Mouse (Mus musculus) embryo, embryonic 10 days (tissue): ENCODE measurements around the gene Elovl2.
"Not testable (repeated sequence)": the region's sequence is repeated elsewhere in the genome, so short reads cannot be mapped to it uniquely, and the experiment has no call there.

ENCODE experiments used
- DNase-seq: peaks from one replicate; pipeline ENCODE4 v3.0.0-alpha.2; 2015; ENCODE audit warnings: low spot score

Elovl2 gene

GRCm38 (mm10) chr13:41235181-41235580 is 15.0 kb upstream of the Elovl2 start:
- no peak for DNase-seq

GRCm38 (mm10) chr13:41233241-41233640 is 13.0 kb upstream of the Elovl2 start:
- no peak for DNase-seq

GRCm38 (mm10) chr13:41232209-41232608 is 12.0 kb upstream of the Elovl2 start:
- no peak for DNase-seq

DNA sequence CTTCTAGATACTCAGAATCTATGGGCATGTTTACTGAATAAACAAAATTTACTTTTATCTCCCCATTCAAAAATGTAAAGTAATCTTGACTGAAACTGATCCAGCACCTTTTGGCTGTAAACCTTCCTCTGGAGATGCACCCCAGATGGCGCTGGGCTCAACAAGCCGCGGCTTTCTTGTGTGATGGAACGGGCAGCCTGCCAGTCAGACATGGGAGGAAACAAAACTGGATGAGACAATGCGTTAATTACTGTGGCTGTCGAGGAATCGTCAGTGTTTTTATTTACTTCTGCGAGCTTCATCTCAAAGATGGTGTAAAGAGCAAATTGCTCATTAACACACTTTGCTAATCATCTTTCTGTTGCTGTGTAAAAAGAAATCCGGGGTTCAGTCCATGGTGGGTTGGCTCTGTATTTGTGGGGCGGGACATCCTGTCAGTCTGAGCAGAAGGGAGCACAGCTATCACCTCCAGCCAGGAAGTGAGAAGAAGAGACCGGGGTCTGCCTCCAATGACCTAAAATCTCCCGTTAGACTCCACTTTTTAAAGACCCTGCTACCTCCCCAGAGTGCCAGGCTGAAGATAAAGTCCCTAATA is 11.3 kb upstream of the Elovl2 start:
- DNase-seq, result no peak

- DNase-seq, result no peak
These were observed 10.1 kb upstream of the Elovl2 start for GRCm38 (mm10) chr13:41230256-41230655.

DNA sequence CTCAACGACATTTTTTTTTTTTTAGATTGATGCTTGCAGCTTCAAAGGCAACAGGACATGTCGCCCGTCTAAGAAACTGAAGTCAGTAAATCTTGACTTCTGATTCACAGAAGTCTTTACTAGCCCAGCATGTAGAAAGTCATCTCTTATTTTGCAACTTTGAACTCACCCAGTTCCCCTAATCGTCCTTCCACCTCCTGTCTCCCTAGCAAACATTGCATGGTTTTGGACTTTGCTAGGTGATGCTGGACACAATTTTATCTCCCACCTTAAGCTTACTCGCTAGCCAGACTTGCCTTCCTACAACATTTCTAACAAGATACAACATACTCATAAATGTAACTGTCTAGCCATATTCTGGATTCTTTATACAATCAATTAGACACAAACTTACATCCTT is 7.9 kb upstream of the Elovl2 start:
- DNase-seq, result no peak

- DNase-seq, result no peak
These were observed 6.3 kb upstream of the Elovl2 start for GRCm38 (mm10) chr13:41226513-41226912.

- peak; percentile 74 for DNase-seq
These were observed 410 bp downstream of the Elovl2 start for GRCm38 (mm10) chr13:41219687-41220303.

- DNase-seq, result peak; percentile 24
These were observed 1.1 kb downstream of the Elovl2 start for GRCm38 (mm10) chr13:41219056-41219455.

GRCm38 (mm10) chr13:41216236-41216635 is 4.0 kb downstream of the Elovl2 start:
- DNase-seq, result no peak

DNA sequence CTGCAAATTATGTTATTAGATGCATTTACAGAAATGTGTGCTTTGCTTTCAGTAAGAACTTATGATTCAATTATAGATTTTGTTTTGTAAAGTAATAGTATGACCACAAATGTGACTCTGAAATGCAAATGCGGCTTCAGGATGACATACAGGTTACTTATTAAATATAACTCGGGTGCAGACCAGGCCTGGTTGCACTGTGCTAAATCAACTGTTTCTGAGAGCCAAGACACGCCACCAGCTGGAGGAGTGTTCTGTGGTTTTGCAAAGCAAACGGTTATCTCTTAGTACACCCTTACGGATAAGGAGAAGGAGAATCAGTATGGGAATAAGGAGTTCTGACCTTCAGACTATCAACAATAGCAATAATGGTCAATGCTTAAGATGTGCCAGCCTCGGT is 4.5 kb downstream of the Elovl2 start:
- DNase-seq, result no peak

GRCm38 (mm10) chr13:41212558-41213322 is 7.5 kb downstream of the Elovl2 start:
- DNase-seq, result no peak

DNA sequence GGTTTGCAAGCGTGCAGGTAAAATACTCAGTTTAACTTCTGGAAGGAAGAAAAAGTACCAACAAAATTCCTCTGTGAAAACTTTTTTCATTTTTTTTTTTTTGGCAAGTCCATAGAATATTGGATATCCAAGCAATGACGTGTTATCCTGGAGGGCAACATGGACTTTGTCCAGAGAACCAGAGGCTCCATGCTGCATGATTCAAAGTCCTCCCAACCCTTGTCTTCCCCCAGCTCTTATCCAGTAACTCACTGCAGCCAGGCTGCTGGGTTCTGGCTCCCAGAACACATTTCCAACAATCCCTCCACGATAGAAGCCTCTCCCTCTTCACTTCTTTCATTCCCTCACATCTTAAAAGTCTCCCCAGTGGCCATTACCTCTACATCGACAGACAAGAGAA is 8.9 kb downstream of the Elovl2 start:
- no peak for DNase-seq

GRCm38 (mm10) chr13:41206241-41206640 is 14.0 kb downstream of the Elovl2 start:
- no peak for DNase-seq

DNA sequence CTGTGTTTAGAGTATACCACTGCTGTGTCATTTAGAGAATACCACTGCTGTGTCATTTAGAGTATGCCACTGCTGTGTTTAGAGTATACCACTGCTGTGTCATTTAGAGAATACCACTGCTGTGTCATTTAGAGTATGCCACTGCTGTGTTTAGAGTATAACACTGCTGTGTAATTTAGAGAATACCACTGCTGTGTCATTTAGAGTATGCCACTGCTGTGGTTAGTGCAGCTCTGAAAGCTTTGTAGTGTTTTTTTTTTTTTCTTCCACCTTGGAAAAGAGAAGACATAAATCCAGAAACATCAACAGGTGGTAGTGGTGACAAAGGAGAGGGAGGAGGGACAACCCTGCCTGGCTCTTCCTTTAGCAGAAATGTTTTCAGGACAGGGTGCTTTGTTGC is 14.6 kb downstream of the Elovl2 start:
- not testable (repeated sequence) for DNase-seq

DNA sequence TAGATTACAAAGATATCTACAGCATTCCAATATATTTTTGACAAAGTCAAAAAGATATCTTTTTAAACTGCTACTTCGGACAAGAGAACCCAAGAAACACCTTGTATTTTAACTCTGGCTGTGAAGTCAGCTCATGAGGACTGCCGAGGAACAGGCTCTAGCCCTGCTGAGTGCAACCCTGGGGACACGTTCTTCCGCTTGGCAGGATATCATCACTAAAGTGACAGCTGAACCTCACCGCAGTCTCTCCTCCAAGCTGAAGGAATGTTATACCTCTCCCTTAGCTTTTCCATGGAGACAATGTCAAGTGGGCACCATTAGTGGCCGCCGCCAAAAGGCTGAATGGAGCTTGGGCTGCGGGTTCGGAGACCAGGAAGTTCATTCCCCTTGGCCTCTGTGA is 16.5 kb downstream of the Elovl2 start:
- no peak for DNase-seq

- no peak for DNase-seq
These were observed 16.9 kb downstream of the Elovl2 start for GRCm38 (mm10) chr13:41203289-41203688.

DNA sequence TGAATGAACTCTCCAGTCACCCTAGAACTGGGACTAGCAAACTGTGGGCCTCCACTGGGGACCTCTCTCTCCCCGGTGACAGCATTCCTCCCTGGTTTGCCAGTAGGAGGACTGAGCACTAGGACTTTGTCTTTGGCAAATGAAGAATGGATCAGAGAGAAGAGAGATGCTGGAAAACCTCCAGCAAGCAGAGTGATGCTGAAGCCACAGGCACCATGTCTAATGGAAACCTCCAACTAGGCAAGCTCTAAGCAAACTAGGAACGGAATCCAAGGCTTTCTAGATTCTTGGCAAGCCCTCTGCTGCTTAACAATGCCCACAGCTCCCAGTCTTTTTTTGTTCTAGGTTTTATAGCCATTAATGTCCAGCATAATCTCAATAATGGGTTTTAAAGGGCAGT is 19.3 kb downstream of the Elovl2 start:
- no peak for DNase-seq

DNA sequence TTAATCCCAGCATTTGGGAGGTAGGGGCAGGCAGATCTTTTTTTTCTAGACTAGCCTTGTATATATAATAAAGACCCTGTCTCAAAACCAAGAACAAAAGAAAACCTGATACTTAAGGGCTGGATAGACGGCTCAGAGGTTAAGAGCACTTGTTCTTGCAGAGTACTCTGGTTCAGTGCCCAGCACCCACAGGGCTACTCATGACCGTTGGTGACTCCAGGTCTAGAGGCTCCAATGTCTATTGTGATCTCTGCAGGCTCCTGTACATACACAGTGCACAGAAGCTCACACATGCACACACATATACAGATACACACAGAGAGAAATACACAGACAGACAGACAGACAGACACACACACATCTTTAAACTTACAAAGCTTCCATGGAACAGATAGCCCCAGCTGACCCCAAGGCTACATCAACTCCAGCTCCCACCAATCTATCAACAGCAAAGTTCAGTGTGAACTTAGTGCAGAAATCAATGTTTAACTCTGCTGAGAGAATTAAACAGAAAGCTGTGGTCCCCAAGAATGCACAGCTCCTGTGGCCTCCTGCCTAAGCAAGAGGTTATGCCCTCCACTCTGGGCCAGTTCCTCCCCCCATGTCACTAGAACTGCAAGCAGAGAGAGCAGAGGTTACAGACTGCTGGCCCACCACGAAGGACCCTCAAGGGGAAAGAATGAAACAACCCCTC is 24.4 kb downstream of the Elovl2 start:
- DNase-seq, result no peak

DNA sequence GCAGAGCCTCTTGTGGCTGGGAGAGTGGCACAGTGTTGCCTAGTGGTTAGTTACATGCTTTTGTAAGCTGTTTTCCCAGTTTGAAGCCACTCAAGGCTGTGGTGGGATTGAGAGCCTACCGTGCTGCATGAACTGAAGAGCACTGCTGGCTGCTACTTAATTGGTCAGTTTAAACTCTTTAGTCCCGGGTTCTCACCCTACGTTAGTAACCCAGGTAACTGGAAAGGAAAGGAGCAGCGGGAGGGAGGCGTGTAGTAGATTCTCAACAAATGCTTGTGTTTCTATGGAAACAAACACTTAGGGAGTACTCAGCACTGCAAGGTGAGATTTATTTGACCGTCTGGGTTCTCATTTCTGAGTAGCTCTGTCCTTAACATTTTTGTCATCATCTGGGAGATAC is 32.3 kb downstream of the Elovl2 start:
- no peak for DNase-seq

- DNase-seq, result peak; percentile 9
These were observed 61.8 kb downstream of the Elovl2 start for GRCm38 (mm10) chr13:41158426-41158825.

DNA sequence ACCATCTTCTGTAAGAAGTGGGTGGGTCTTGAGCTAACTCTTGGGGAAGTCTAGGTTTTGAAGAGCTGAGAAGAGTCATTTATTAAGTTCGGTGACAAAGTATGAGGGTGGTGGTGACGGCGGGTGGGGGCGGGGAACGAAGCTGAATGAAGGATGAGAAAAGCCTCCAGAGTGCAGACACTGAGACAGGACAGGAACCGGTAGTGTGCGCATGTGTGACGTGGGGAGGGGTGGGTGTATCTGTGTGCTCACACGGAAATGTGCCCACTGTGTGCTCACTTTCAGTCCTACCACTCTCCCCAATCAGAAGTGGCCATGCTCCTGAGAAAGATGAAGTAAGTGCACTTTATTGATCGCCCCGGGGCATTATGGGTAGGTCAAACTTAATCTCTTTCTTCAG is 67.1 kb downstream of the Elovl2 start:
- no peak for DNase-seq

GRCm38 (mm10) chr13:41146271-41146670 is 73.9 kb downstream of the Elovl2 start:
- DNase-seq, result peak; percentile 78
